Mouse (Mus musculus): ENCODE results near the gene Fbxw5. TPM values are rescaled to one million over a fixed set of nuclear protein-coding genes. Genes with fewer than 3 reads are reported as not detected.
"Not testable (repeated sequence)": the region's sequence is repeated elsewhere in the genome, so short reads cannot be mapped to it uniquely, and the experiment has no call there.

Gene Fbxw5
- polyA plus RNA-seq, 3 experiments from 2014 or later = 49.1 to 88.0 (median 76.8) TPM

DNA sequence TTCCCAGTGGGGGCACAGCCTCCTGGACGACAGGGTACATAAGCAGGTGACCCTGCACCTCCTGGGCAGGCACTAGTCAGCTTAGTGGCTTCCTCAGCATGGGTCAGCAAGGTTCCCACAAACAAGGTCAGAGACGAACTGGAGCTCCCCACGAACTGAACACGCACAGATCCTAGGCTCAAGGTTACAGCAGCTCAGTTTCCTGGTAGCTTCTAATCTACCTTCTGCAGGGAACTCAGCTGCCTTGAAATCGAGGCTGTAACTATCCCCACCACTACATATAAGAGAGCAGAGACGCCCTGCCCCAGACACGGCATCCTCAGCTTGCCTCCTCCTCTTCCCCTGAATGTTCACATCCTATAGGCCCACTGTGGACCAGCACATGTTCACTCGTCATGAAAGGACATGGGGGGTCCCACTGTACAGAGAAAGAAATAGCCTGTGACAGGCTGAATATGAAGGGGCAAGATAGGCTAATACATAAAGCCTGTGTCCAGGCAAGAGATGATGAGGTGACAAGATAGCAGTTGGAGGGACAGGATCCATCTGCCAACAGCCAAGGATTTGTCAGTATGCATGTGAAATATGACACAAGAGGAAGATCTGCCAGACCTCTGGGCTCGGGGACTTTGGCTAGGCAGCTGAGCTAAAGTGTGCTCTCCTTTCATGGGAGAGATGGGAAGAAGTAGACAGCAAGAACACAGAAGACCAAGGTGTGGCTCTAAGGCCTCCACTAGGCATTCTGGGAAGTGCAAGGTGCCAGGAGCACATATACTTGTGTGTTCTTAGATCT lies 26.2 kb downstream of the Fbxw5 start:
- no peak for ATAC-seq

DNA sequence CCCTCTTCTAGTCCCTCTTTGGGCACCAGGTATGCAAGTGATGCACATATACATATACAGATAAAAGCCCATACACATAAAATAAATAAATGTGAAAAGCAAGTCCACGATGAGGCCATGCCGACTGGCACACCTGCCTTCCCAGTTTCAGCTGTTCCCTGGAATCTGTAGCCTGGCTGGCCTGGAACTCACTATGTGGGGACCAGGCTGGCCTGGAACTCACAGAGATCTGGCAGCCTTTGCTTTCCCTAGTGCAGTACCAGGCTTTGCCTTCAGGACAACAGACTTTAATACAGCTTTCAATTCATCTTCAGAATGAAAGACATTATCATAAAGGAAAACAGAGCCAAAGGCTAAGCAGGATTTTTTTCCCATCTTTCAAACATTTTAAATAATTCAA lies 33.2 kb downstream of the Fbxw5 start:
- ATAC-seq = no peak

DNA sequence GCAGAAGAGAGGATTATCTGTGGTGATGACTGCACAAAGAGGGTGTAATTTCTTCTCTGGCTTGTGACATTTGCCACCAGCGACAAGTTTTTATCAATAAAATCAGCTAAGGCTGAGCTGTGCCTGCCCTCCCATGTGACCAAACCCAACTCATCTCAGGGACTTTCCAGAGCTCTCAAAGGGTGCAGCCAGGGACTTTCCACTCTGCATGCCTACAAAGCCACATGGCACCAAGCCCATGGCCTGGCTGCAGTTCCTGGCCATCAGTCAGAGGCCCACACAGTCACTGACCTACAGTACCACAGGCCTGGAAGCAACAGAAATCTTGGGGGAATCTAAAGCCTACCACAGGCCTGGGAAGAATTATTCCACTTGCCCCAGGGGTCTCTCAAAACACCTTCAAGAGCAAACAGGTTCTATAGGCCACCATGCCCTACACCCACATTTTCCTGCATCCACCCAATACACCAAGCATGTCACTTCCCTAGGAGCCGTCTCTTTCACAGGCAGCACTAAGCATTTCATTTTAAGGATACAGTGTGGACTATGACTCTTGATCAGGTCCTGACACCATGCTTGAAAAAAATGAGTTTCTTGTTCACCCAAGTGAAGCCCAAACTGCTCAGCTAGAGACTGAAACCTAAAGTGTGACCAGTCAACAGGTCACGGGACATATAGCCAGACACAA lies 33.8 kb downstream of the Fbxw5 start:
- peak; percentile 94 for ATAC-seq

DNA sequence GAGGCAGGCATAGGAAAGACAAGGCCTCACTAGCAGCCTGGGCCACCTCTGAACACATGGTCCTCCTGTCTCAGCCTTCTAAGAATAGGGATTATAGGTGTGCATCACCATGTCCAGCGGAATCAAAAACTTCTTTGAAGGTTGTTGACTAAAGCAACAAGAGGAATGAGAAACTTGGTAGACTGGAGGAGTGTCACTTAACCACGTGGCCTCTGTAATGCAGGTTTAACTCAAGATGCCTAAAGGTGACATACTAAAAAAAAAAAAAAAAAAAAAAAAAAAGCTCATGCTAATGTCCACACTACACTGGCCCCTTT lies 34.3 kb downstream of the Fbxw5 start:
- ATAC-seq = no peak

DNA sequence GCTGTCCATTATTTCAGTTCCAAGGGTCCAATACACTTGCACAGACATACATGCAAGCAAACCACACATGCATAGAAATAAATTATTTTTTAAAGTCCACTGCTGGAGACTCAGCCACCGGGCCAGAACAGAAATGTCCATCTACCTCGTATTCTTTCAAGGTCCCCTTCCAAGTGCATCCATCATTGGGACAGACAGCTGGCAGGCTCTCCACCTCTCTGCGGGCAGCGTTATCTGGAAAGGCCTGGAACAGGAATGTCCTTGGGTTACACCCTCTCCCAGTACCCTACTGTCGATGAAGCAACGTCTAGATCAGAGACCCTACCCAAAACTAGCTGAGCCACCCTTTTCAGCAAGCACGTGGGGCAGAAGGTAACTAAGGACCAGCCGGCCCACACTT lies 36.0 kb downstream of the Fbxw5 start:
- no peak for ATAC-seq

DNA sequence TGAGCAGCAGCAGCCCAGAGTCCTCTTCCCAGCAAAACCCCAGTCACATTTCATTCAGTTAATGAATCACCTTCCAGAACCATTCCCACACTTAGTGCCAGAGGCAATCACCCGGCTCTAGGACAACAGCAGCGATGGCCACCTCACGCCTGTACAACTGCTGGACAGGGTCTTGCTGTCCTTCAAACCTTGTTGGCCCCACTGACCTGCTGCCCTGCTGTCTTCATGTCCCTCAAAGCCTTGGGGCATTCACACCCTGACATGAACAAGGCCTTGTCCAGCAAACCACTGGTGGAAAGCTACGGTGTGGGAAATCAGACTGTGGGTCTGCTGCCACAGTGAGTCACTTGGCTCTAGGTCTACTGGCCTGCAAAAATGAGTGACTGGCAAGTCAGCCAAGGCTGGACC lies 40.0 kb downstream of the Fbxw5 start:
- no peak for ATAC-seq

DNA sequence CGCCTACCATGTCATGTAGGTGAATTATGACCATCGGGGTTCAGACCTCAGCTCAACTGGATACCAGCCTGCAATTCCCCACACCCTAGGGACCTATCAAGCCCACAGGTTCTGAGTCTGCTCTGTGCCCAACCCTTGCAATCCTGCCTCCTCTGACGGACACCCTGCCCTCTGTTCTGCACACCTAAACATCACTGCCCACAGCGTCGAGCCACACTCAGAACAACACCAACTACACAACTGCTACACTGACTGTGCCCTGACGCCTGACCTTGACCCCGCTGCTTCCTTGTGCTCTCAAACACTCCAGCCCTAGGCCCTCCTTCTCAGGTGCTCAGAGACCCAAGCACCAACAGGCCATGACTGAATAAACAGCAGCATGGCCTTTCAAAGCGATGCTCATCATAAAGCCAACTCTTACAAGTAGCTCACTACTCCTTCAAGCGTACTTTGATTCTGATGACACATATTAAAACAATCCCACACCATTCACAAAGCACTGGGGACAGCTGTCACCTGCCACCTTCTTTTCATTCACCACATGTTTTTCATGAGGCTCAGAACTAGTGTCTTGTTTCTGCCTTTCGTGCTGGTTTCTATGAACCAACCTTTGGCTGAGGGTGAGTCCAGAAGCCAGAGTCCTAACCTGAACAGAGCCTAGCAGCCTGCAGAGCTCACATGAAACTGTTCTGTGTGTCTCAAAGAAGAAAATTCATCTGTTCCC lies 41.3 kb downstream of the Fbxw5 start:
- ATAC-seq = no peak

DNA sequence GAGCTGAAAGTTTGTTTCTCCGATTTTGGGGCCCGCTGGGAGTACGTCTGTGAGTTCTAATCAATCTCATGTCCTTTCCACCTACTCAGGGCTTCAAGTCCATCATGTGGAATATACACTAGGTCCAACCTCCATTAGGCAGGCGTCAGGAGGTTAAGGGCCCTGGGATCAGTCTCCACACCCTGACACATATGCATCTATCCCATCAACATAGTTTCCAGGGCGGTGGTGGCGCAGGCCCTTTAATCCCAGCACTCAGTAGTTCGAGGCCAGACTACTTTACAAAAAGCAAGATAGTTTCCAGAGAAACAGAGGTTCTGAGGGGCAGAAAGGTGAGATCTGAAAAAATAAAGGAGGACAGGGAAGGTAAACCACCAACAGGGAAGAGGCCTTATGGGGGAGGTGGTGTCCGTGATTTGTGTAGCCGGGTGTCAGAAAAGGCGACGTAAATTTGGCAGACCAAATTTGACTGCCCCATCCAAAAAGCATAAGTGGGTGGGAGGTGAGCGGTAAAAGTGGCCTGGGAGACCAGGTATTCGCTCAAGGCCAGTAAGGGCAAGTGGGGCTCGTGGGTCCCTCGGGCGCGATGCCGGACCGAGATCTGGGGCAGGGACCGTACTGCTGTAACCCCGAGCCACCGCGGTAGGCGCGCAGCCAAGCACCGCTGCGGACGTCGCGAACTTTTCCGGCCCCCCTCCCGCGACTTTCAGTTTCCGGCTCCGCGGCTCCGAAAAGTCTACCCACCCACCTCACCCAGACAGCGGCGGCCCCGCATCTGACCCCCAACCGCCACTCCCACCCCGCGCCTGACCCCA lies 45.7 kb downstream of the Fbxw5 start:
- ATAC-seq = peak; percentile 17

DNA sequence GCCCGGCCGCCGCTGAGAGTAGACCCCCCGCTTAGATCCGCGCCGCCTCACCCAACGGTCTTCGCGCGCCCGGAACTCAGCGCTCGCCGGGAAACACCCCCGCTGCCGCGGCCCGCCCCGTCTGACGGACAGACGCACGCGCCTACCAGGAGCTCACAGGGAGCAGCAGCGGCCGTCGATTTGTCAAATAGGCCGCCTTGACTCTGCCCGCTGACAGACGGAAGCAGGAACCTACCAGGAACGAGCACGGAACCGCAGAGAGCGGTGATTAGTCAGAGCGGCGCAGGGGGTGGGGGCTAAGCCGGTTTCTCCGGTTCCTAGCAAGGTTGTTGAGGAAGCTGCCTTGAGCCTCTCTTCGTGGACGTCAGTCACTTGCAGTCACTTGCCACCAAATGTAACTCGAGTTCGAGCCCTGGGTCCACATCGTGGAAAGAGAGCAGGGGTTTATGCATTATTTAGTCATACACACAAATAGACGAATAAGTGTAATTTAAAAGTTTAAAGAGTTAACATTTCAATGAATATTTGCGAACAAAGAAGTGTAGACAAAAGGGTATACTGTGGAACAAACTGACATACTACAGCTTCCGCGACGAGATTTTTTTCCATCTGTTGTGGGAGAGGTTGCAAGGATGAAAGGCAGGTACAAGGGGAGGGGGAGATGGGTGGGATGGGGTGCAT lies 46.4 kb downstream of the Fbxw5 start, which contains the start of gene Traf2:
Gene Traf2 (minus strand): TSS at position 130 of the 681 bp plus-strand sequence.
- ATAC-seq = peak; percentile 85

DNA sequence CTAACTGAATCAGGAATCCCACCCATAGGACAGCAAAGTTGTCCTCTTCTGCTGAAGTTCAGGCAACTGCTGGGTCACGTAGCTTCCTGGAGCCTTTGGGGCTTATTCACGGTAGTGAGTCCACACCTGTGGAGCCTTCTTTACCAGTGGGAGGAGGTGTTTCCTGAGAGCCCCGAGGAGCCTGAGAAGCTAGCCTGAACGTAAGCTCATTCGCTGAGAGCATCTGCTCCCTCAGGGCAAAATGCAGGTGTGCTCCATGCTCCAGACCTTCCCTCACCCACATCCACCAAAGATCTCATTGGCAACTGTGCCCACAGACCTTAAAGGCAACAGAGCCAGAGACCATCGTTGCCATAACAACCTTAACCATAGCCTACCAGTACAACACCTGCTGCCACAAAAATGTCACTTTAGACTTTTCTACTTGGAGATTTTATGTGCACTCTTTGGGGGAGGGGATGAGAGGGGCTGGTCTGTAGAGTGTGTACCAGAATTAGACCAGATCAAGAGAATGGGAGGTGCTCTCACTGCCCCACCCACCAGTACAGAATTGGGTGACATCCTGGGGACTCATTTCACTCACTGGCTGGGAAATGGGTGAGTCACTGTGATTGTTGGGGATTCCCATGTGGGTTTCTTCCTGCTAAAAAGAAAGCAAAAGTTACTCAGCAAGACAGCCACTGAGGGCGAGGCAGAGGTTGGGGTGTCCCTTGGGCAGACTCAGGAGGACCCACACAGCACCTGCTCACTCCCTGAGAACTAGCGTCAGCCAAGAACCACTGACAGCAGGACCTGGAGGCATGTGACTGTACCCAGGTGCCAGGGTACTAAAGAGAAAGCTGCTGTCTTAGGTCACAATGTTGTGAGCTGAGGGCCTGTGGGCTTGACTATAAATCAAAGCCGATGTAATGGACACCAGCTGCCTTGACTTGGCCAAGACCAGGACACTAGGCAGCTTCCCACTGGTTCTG lies 48.8 kb downstream of the Fbxw5 start:
- peak; percentile 73 for ATAC-seq

DNA sequence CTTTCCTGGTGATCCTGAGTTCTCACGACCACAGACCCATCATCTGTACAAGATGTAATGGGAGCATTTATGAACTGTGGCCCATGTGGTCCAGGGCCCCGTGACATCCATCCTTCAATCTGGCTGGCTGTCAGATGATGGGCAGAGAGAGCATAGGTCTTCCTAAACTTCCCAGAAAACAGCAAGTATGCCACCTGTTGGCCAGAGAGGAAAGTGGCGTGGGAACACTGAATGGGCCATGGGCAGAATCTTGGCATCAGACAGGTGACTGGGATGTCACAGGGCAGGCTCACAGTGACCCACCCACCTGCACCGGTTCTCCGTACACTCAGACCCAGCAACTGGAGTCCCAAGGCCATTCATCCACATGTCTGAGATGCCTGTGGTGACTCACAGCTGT lies 50.6 kb downstream of the Fbxw5 start:
- no peak for ATAC-seq

DNA sequence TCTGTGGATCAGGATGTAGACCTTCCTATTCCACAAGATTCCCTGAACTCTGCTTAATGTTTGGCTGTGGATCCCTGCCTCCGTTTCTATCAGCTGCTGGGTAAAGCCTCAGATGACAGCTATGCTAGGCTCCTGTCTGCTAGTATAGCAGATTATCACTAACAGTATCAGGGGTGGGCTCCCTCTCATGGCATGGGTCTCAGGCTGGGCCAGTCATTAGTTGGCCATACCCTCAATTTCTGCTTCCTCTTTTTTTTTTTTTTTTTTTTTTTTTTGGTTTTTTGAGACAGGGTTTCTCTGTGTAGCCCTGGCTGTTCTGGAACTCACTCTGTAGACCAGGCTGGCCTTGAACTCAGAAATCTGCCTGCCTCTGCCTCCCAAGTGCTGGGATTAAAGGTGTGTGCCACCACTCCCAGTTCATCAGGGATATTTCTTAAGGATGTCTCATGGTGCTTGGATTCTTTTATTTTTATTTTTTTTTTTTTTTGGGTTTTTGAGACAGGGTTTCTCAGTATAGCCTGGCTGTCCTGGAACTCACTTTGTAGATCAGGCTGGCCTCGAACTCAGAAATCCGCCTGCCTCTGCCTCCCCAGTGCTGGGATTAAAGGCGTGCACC lies 52.7 kb downstream of the Fbxw5 start:
- not testable (repeated sequence) for ATAC-seq

Other genes starting within 250 kb of the Fbxw5 start
- gene Tmem203, start 245.3 kb upstream of the Fbxw5 start, polyA plus RNA-seq (2017; shearing (Covaris generic)) = 10 to 100 TPM in 1 of 3 experiments, 1 to 10 TPM in 2; 8.3 to 13.7 (median 8.7) TPM
- gene Tprn, start 238.1 kb upstream of the Fbxw5 start, polyA plus RNA-seq (2017; shearing (Covaris generic)) = 1 to 10 TPM; 3.4 to 4.7 (median 3.9) TPM
- gene Ssna1, start 228.3 kb upstream of the Fbxw5 start, polyA plus RNA-seq (2017; shearing (Covaris generic)) = 100 to 1,000 TPM; 111 to 156 (median 121) TPM
- 10 to 100 TPM; 29.3 to 44.6 (median 39.2) TPM for gene Anapc2, start 228.3 kb upstream of the Fbxw5 start, polyA plus RNA-seq (2017; shearing (Covaris generic))
- gene Tmem210, start 212.6 kb upstream of the Fbxw5 start, polyA plus RNA-seq (2017; shearing (Covaris generic)) = not detected
- gene Lrrc26, start 210.8 kb upstream of the Fbxw5 start, polyA plus RNA-seq (2017; shearing (Covaris generic)) = not detected
- gene Grin1, start 181.6 kb upstream of the Fbxw5 start, polyA plus RNA-seq (2017; shearing (Covaris generic)) = not detected
- gene Man1b1, start 168.4 kb upstream of the Fbxw5 start, polyA plus RNA-seq (2017; shearing (Covaris generic)) = 10 to 100 TPM; 21.2 to 24.3 (median 23.1) TPM
- 10 to 100 TPM; 10.2 to 24.6 (median 21.1) TPM for gene Dpp7, start 144.4 kb upstream of the Fbxw5 start, polyA plus RNA-seq (2017; shearing (Covaris generic))
- 10 to 100 TPM; 12.2 to 20.6 (median 18.3) TPM for gene Uap1l1, start 135.1 kb upstream of the Fbxw5 start, polyA plus RNA-seq (2017; shearing (Covaris generic))
- 10 to 100 TPM in 1 of 3 experiments, under 1 TPM in 2; 0.44 to 10.5 (median 0.80) TPM for gene Sapcd2, start 128.4 kb upstream of the Fbxw5 start, polyA plus RNA-seq (2017; shearing (Covaris generic))
- 1 to 10 TPM in 1 of 3 experiments, under 1 TPM in 1, not detected in 1; 0.49 to 1.3 TPM for gene Entpd2, start 104.9 kb upstream of the Fbxw5 start, polyA plus RNA-seq (2017; shearing (Covaris generic))
- gene Npdc1, start 101.4 kb upstream of the Fbxw5 start, polyA plus RNA-seq (2017; shearing (Covaris generic)) = 1 to 10 TPM; 2.8 to 6.1 (median 6.0) TPM
- gene Fut7, start 77.5 kb upstream of the Fbxw5 start, polyA plus RNA-seq (2017; shearing (Covaris generic)) = 10 to 100 TPM in 1 of 3 experiments, 1 to 10 TPM in 2; 4.1 to 14.7 (median 7.2) TPM
- gene Abca2, start 72.0 kb upstream of the Fbxw5 start, polyA plus RNA-seq (2017; shearing (Covaris generic)) = 10 to 100 TPM; 31.4 to 59.3 (median 41.8) TPM
- gene Clic3, start 43.9 kb upstream of the Fbxw5 start, polyA plus RNA-seq (2017; shearing (Covaris generic)) = 1 to 10 TPM; 1.2 to 1.9 (median 1.6) TPM
- 10 to 100 TPM; 70.4 to 92.1 (median 89.2) TPM for gene Paxx, start 39.7 kb upstream of the Fbxw5 start, polyA plus RNA-seq (2017; shearing (Covaris generic))
- not detected for gene Ptgds, start 30.7 kb upstream of the Fbxw5 start, polyA plus RNA-seq (2017; shearing (Covaris generic))
- not detected for gene Lcn12, start 6.8 kb upstream of the Fbxw5 start, polyA plus RNA-seq (2017; shearing (Covaris generic))
- gene C8g, start 969 bp downstream of the Fbxw5 start, polyA plus RNA-seq (2017; shearing (Covaris generic)) = 1 to 10 TPM; 2.1 to 5.1 (median 3.4) TPM
- 10 to 100 TPM; 74.8 to 85.3 (median 76.1) TPM for gene Traf2, start 46.2 kb downstream of the Fbxw5 start, polyA plus RNA-seq (2017; shearing (Covaris generic))
- gene Edf1, start 57.1 kb downstream of the Fbxw5 start, polyA plus RNA-seq (2017; shearing (Covaris generic)) = 100 to 1,000 TPM; 246 to 394 (median 269) TPM
- gene Mamdc4, start 74.1 kb downstream of the Fbxw5 start, polyA plus RNA-seq (2017; shearing (Covaris generic)) = 1 to 10 TPM in 2 of 3 experiments, under 1 TPM in 1; 0.85 to 2.2 (median 1.3) TPM
- 10 to 100 TPM; 37.0 to 64.3 (median 56.2) TPM for gene Phpt1, start 74.5 kb downstream of the Fbxw5 start, polyA plus RNA-seq (2017; shearing (Covaris generic))
- gene Ajm1, start 81.0 kb downstream of the Fbxw5 start, polyA plus RNA-seq (2017; shearing (Covaris generic)) = under 1 TPM in 1 of 3 experiments, not detected in 2; 0.07 TPM
- 10 to 100 TPM; 14.0 to 28.3 (median 18.0) TPM for gene Rabl6, start 107.8 kb downstream of the Fbxw5 start, polyA plus RNA-seq (2017; shearing (Covaris generic))
- gene Ccdc183, start 116.9 kb downstream of the Fbxw5 start, polyA plus RNA-seq (2017; shearing (Covaris generic)) = not detected
- 1 to 10 TPM in 2 of 3 experiments, under 1 TPM in 1; 0.80 to 2.2 (median 1.1) TPM for gene Tmem141, start 121.3 kb downstream of the Fbxw5 start, polyA plus RNA-seq (2017; shearing (Covaris generic))
- gene Fcna, start 127.3 kb downstream of the Fbxw5 start, polyA plus RNA-seq (2017; shearing (Covaris generic)) = under 1 TPM in 1 of 3 experiments, not detected in 2; 0.96 TPM
- not detected for gene Lcn8, start 152.4 kb downstream of the Fbxw5 start, polyA plus RNA-seq (2017; shearing (Covaris generic))
- gene Lcn5, start 157.2 kb downstream of the Fbxw5 start, polyA plus RNA-seq (2017; shearing (Covaris generic)) = not detected
- not detected for gene Lcn6, start 176.0 kb downstream of the Fbxw5 start, polyA plus RNA-seq (2017; shearing (Covaris generic))
- gene Lcn10, start 182.0 kb downstream of the Fbxw5 start, polyA plus RNA-seq (2017; shearing (Covaris generic)) = 1 to 10 TPM in 2 of 3 experiments, not detected in 1; 1.1 to 1.4 TPM
- not detected for gene Obp2a, start 199.3 kb downstream of the Fbxw5 start, polyA plus RNA-seq (2017; shearing (Covaris generic))
- 100 to 1,000 TPM in 1 of 3 experiments, 10 to 100 TPM in 2; 31.0 to 105 (median 84.4) TPM for gene Bmyc, start 206.0 kb downstream of the Fbxw5 start, polyA plus RNA-seq (2017; shearing (Covaris generic))
- gene Obp2b, start 236.3 kb downstream of the Fbxw5 start, polyA plus RNA-seq (2017; shearing (Covaris generic)) = not detected